Mouse (Mus musculus) Patski (cell line): ENCODE data around the gene Tgfbr3. TPM values are rescaled to one million over a fixed set of nuclear protein-coding genes. Genes with fewer than 3 reads are reported as not detected.

Source experiments
- ATAC-seq: fragments of 100-300 bp; one replicate; pipeline ENCODE4 v1.8.0; 2021
- CTCF ChIA-PET: fragments of 350-600 bp; sonication (Branson Sonifier 250); formaldehyde crosslinking; loops from one replicate; lab custom pipeline; 2022; ENCODE audit warnings: inconsistent platforms; lab: Charles Lee
- POLR2A ChIA-PET: fragments of 350-600 bp; sonication (Branson Sonifier 250); formaldehyde crosslinking; loops from one replicate; lab custom pipeline; 2022; ENCODE audit warnings: antibody characterized with exemption, inconsistent platforms; lab: Charles Lee
- DNase-seq: peaks from one replicate; pipeline ENCODE4 v3.0.0-alpha.2; 2011; ENCODE audit warnings: low read depth, low spot score
- H3K27me3 ChIP-seq: fragments of 371-371 bp; one replicate; pipeline ENCODE4 v1.5.1; 2021
- CTCF ChIP-seq: fragments of 100-300 bp; IDR thresholded peaks from one replicate; pipeline ENCODE4 v1.5.1; 2021
- in situ Hi-C: fragments of 300-500 bp; cut with MboI; formaldehyde crosslinking; loops from 3 replicates; pipeline ENCODE4 v1.11.1; 2018; ENCODE audit warnings: low pct_unique_long_range_greater_than_20kb, mixed read lengths
- polyA plus RNA-seq: library from polyadenylated mRNA; unstranded; gene quantifications from one replicate; pipeline ENCODE4 v1.2.3, GENCODE M21; 2021

The Tgfbr3 gene
- polyA plus RNA-seq, 1 experiment from 2014 or later: 35.6 TPM

DNA sequence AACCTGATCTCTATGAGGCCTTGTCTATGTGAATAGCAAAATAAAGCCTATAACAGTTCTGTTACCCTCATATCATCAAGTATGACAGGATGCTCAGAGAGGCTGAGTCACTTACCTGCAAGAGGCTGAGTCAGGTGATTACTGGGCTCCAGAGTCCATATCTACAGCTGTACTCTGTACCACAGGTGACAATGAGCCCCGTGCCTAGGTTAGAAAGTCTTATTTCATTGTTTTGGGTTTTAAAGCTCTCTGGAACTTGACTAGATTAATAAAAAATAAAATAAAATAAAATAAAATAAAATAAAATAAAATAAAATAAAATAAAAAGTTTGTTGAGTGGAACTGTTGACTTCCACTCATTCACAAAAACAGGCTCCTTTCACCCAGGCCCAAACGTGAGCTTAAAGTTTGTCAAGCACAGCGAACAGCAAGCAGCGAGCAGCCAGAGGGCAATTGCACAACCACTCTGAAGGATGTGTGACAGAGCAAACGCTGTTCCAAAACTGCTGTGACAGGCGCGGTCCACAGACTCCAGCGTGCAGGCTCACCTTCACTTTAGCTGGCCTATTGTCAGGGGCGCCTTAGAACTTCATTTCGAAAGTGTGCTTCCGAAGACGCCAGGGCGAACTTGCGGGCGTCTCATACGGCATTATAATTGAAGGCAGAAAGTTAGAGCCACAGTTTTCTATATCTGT, 6.5 kb upstream of the Tgfbr3 start:
- in situ Hi-C loops: no loop called here
- no peak for DNase-seq
- ChIA-PET POLR2A (interaction anchor here (1.1 kb wide), 1 partner anchor 14 kb away, joined by 3 read pairs; no protein-coding TSS in a partner anchor), CTCF (interaction anchor here (1.7 to 2.3 kb wide), 2 partner anchors 9 to 305 kb away, joined by 3 to 7 read pairs; no protein-coding TSS in a partner anchor)
- TF ChIP-seq CTCF: no peak
- no peak for ATAC-seq
- H3K27me3 ChIP-seq: no peaks in the 10 kb centered on the region

- POLR2A ChIA-PET: interaction anchor here (1.1 kb wide), 2 partner anchors 15 to 27 kb away, joined by 3 to 11 read pairs; no protein-coding TSS in a partner anchor
- TF ChIP-seq CTCF: no peak
- ATAC-seq (no peak), DNase-seq (no peak)
- in situ Hi-C loops: no loop called here
- no peaks in the 10 kb centered on the region for H3K27me3 ChIP-seq
- CTCF ChIA-PET: interaction anchor here (1.1 to 2.3 kb wide), 5 partner anchors 8 to 304 kb away, joined by 3 to 7 read pairs (median 4); no protein-coding TSS in a partner anchor
These were observed 5.8 kb upstream of the Tgfbr3 start for GRCm38 (mm10) chr5:107295061-107295816.

DNA sequence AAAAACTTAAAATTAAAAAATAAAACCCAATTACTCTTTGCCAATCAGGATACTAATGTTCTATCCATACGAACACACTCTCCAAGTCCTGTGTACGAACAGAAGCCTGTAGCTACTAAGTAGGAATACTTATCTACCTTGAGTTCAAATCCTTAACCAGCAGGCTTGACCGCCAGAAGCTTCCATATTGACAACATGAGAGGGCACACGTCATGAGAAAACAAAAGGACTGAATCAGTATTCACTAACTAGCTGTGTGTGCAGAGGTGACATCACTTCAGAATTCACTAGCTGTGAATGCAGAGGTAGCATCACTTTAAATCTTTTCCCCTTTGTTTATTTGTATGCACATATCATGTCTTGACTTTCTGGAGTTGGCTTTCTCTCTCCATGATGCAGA, 4.6 kb upstream of the Tgfbr3 start:
- POLR2A ChIA-PET: interaction anchor here (1.1 kb wide), 1 partner anchor 26 kb away, joined by 11 read pairs; no protein-coding TSS in a partner anchor
- in situ Hi-C loops: no loop called here
- CTCF ChIA-PET: interaction anchor here (1.1 to 1.7 kb wide), 4 partner anchors 10 to 128 kb away, joined by 3 to 5 read pairs (median 4); no protein-coding TSS in a partner anchor
- no peak for TF ChIP-seq CTCF
- H3K27me3 ChIP-seq: no peaks in the 10 kb centered on the region
- DNase-seq: no peak
- no peak for ATAC-seq

GRCm38 (mm10) chr5:107289986-107290385, 557 bp upstream of the Tgfbr3 start:
- no peaks in the 10 kb centered on the region for H3K27me3 ChIP-seq
- in situ Hi-C loops: loop anchor here (5.0 kb wide), 1 partner anchor 298 kb away; no protein-coding TSS in a partner anchor
- DNase-seq (no peak), ATAC-seq (no peak)
- TF ChIP-seq CTCF: no peak
- ChIA-PET CTCF (interaction anchor here (1.4 to 2.0 kb wide), 2 partner anchors 9 to 299 kb away, joined by 6 read pairs; no protein-coding TSS in a partner anchor), POLR2A (interaction anchor here (0.9 kb wide), 1 partner anchor 26 kb away, joined by 3 read pairs; no protein-coding TSS in a partner anchor)

DNA sequence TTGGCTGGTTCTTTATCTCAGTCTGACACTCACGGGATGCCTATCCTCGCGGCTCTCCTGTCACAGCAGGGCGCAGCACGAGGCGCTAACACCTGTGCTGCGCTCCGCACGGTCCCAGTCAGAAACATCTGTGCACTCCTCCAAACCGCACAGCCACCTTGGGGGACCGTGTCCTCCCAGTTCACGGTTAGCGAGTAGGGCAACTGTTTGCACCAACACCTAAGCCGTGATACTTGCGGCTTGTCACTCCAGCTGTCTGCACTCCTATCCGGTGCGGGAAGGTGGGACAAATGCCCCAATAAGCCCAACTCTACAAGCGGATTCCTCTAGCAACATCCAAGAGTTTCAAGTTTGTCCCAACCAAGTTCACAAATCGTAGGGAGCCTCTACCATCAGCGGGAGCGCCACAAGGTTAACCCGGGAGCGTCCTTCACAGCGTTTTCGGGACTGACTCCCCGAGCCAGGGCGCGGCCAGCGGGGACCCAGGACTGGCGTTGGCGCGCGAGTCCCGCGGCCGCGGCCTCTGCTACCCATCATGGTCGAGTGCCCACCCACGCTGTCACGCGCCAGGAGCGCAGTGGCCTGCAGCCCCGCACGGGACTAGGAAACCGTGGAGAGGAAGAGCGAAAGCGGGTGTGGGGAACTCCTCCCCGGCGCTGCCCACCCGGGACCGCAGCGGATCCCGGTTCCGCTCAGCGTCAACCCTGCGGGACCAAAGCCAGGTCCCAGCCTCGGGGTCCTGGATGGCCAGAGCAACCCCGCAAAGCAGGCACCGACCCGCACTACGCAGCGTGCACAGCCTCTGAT, 799 bp downstream of the Tgfbr3 start:
- in situ Hi-C loops: loop anchor here (5.0 kb wide), 1 partner anchor 296 kb away; no protein-coding TSS in a partner anchor
- no peaks in the 10 kb centered on the region for H3K27me3 ChIP-seq
- TF ChIP-seq CTCF: no peak
- POLR2A ChIA-PET: interaction anchor here (0.6 to 1.8 kb wide), 4 partner anchors 10 to 209 kb away, joined by 3 to 5 read pairs (median 4); no protein-coding TSS in a partner anchor
- ATAC-seq (peak; percentile 3), DNase-seq (no peak)
- CTCF ChIA-PET: interaction anchor here (0.8 to 3.2 kb wide), 16 partner anchors 9 to 306 kb away, joined by 3 to 20 read pairs (median 4); no protein-coding TSS in a partner anchor

DNA sequence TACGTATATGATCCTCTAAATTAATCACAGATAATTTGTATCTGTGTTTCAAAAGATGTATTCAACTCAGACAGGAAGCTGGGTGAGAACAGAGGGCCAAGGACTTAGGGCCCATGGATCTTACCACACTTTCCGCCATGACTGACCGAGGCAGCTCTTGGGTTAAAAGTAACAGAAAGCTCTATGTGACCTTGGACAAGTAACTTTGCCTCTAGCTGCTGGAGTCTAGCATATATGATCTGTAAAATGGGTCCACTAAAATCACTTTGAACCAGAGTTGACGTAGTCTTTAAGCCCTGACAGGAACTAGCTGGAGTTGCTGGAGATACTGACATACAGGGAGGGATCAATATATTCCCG, 1.5 kb downstream of the Tgfbr3 start:
- POLR2A ChIA-PET: interaction anchor here (0.9 to 1.8 kb wide), 2 partner anchors 10 to 20 kb away, joined by 5 to 12 read pairs; no protein-coding TSS in a partner anchor
- no peak for TF ChIP-seq CTCF
- no peaks in the 10 kb centered on the region for H3K27me3 ChIP-seq
- no peak for ATAC-seq
- in situ Hi-C loops: loop anchor here (5.0 kb wide), 1 partner anchor 296 kb away; no protein-coding TSS in a partner anchor
- DNase-seq: no peak
- CTCF ChIA-PET: interaction anchor here (0.8 to 3.2 kb wide), 25 partner anchors 8 to 305 kb away, joined by 3 to 20 read pairs (median 4); no protein-coding TSS in a partner anchor

GRCm38 (mm10) chr5:107287254-107287907, 2.0 kb downstream of the Tgfbr3 start:
- in situ Hi-C loops: loop anchor here (5.0 kb wide), 1 partner anchor 295 kb away; no protein-coding TSS in a partner anchor
- TF ChIP-seq CTCF: peak; percentile 76
- DNase-seq (no peak), ATAC-seq (no peak)
- ChIA-PET POLR2A (interaction anchor here (0.6 to 1.8 kb wide), 4 partner anchors 10 to 1479 kb away, joined by 3 to 12 read pairs (median 5); no protein-coding TSS in a partner anchor), CTCF (interaction anchor here (0.8 to 3.2 kb wide), 31 partner anchors 8 to 305 kb away, joined by 3 to 20 read pairs (median 4); no protein-coding TSS in a partner anchor)
- no peaks in the 10 kb centered on the region for H3K27me3 ChIP-seq

- H3K27me3 ChIP-seq: no peaks in the 10 kb centered on the region
- POLR2A ChIA-PET: interaction anchor here (0.5 kb wide), 1 partner anchor 183 kb away, joined by 4 read pairs; no protein-coding TSS in a partner anchor
- in situ Hi-C loops: loop anchor here (5.0 kb wide), 1 partner anchor 293 kb away; no protein-coding TSS in a partner anchor
- CTCF ChIA-PET: interaction anchor here (1.7 to 3.2 kb wide), 3 partner anchors 107 to 294 kb away, joined by 4 to 20 read pairs (median 5); no protein-coding TSS in a partner anchor
- ATAC-seq (no peak), DNase-seq (no peak)
- no peak for TF ChIP-seq CTCF
These were observed 3.9 kb downstream of the Tgfbr3 start for GRCm38 (mm10) chr5:107285563-107285962.
